Mouse (Mus musculus) layer of hippocampus, postnatal 36 days (tissue): ENCODE results near the gene Mef2c. TPM values are rescaled to one million over a fixed set of nuclear protein-coding genes. Genes with fewer than 3 reads are reported as not detected.

Experiments used
- DNase-seq, 2 experiments: peaks; one replicate each; pipeline ENCODE4 v3.0.0; 2022
- total RNA-seq, 2 experiments: library from RNA; stranded (reverse); gene quantifications; 2 replicates each; pipeline ENCODE4 v1.2.3; 2021

Gene Mef2c
- total RNA-seq, 2 experiments from 2014 or later, result 105 to 122 TPM

GRCm38 (mm10) chr13:83524902-83525715, 21.3 kb downstream of the Mef2c start:
- no peak for DNase-seq

GRCm38 (mm10) chr13:83525716-83526005, 21.8 kb downstream of the Mef2c start:
- DNase-seq, result no peak

GRCm38 (mm10) chr13:83526066-83526465, 22.2 kb downstream of the Mef2c start:
- no peak for DNase-seq

GRCm38 (mm10) chr13:83527921-83528320, 24.1 kb downstream of the Mef2c start:
- DNase-seq, result no peak

GRCm38 (mm10) chr13:83529729-83530314, 26.0 kb downstream of the Mef2c start:
- DNase-seq, result no peak

- no peak for DNase-seq
Observed at GRCm38 (mm10) chr13:83530889-83531288, 27.1 kb downstream of the Mef2c start.

- peak in 1 of 2 experiments; percentile 22 for DNase-seq
Observed at GRCm38 (mm10) chr13:83531968-83532591, 28.2 kb downstream of the Mef2c start.

- no peak for DNase-seq
Observed at GRCm38 (mm10) chr13:83536361-83536760, 32.5 kb downstream of the Mef2c start.

GRCm38 (mm10) chr13:83537163-83537562, 33.3 kb downstream of the Mef2c start:
- DNase-seq, result peak; percentile 66 to 71

- DNase-seq, result no peak
Observed at GRCm38 (mm10) chr13:83539921-83540320, 36.1 kb downstream of the Mef2c start.

GRCm38 (mm10) chr13:83542666-83543065, 38.8 kb downstream of the Mef2c start:
- no peak for DNase-seq

GRCm38 (mm10) chr13:83544707-83545106, 40.9 kb downstream of the Mef2c start:
- no peak for DNase-seq

- DNase-seq, result no peak
Observed at GRCm38 (mm10) chr13:83546876-83547275, 43.0 kb downstream of the Mef2c start.

- DNase-seq, result no peak
Observed at GRCm38 (mm10) chr13:83551259-83551658, 47.4 kb downstream of the Mef2c start.

- DNase-seq, result no peak
Observed at GRCm38 (mm10) chr13:83552051-83552450, 48.2 kb downstream of the Mef2c start.

- no peak for DNase-seq
Observed at GRCm38 (mm10) chr13:83563261-83563660, 59.4 kb downstream of the Mef2c start.

- DNase-seq, result no peak
Observed at GRCm38 (mm10) chr13:83565732-83566131, 61.9 kb downstream of the Mef2c start.

GRCm38 (mm10) chr13:83566180-83566579, 62.3 kb downstream of the Mef2c start:
- no peak for DNase-seq

- no peak for DNase-seq
Observed at GRCm38 (mm10) chr13:83566834-83567534, 63.1 kb downstream of the Mef2c start.

- DNase-seq, result no peak
Observed at GRCm38 (mm10) chr13:83567681-83568080, 63.8 kb downstream of the Mef2c start.

- no peak for DNase-seq
Observed at GRCm38 (mm10) chr13:83568759-83569256, 65.0 kb downstream of the Mef2c start.

- DNase-seq, result no peak
Observed at GRCm38 (mm10) chr13:83571973-83572447, 68.2 kb downstream of the Mef2c start.

- no peak for DNase-seq
Observed at GRCm38 (mm10) chr13:83572469-83572868, 68.6 kb downstream of the Mef2c start.
